Mouse (Mus musculus) thymus, postnatal 0 days (tissue): ENCODE data around the gene Syne4. TPM values are rescaled to one million over a fixed set of nuclear protein-coding genes. Genes with fewer than 3 reads are reported as not detected.

Experiments
- DNase-seq: peaks from one replicate; pipeline ENCODE4 v3.0.0-alpha.2; 2015; ENCODE audit warnings: low spot score
- polyA plus RNA-seq: library from polyadenylated mRNA; unstranded; fragments of >200 nt; fragmentation: Nextera tagmentation; extraction: Ambion mirVana; gene quantifications from 2 replicates; pipeline ENCODE4 v1.2.1, GENCODE M21; 2015

The Syne4 gene
- polyA plus RNA-seq, 1 experiment from 2014 or later: 9.5 TPM

GRCm38 (mm10) chr7:30327140-30327539 lies 12.5 kb downstream of the Syne4 start:
- DNase-seq: no peak

GRCm38 (mm10) chr7:30328379-30328778 lies 13.8 kb downstream of the Syne4 start:
- no peak for DNase-seq

GRCm38 (mm10) chr7:30331887-30332286 lies 17.3 kb downstream of the Syne4 start:
- peak; percentile 84 for DNase-seq

GRCm38 (mm10) chr7:30332622-30333259 lies 18.1 kb downstream of the Syne4 start:
- DNase-seq: no peak

GRCm38 (mm10) chr7:30333436-30333835 lies 18.8 kb downstream of the Syne4 start:
- DNase-seq: peak; percentile 4

- no peak for DNase-seq
Measured at GRCm38 (mm10) chr7:30334563-30334962, 20.0 kb downstream of the Syne4 start.

GRCm38 (mm10) chr7:30335688-30336087 lies 21.1 kb downstream of the Syne4 start:
- no peak for DNase-seq

GRCm38 (mm10) chr7:30336384-30336783 lies 21.8 kb downstream of the Syne4 start:
- DNase-seq: peak; percentile 71

- DNase-seq: no peak
Measured at GRCm38 (mm10) chr7:30339432-30340109, 25.0 kb downstream of the Syne4 start.

- peak; percentile 79 for DNase-seq
Measured at GRCm38 (mm10) chr7:30346635-30347379, 32.2 kb downstream of the Syne4 start.

- DNase-seq: peak; percentile 65
Measured at GRCm38 (mm10) chr7:30347828-30348227, 33.2 kb downstream of the Syne4 start.

GRCm38 (mm10) chr7:30353279-30353822 lies 38.7 kb downstream of the Syne4 start:
- DNase-seq: peak; percentile 44

- DNase-seq: no peak
Measured at GRCm38 (mm10) chr7:30354059-30354458, 39.5 kb downstream of the Syne4 start.

GRCm38 (mm10) chr7:30358378-30359186 lies 44.0 kb downstream of the Syne4 start:
- DNase-seq: no peak

GRCm38 (mm10) chr7:30359276-30359865 lies 44.8 kb downstream of the Syne4 start:
- DNase-seq: no peak

- no peak for DNase-seq
Measured at GRCm38 (mm10) chr7:30360028-30360427, 45.4 kb downstream of the Syne4 start.

GRCm38 (mm10) chr7:30362652-30363343 lies 48.2 kb downstream of the Syne4 start, which contains the start of gene Lrfn3:
Lrfn3 (minus strand) TSS chr7:30362772.
- DNase-seq: peak; percentile 12

- DNase-seq: no peak
Measured at GRCm38 (mm10) chr7:30363344-30363738, 48.7 kb downstream of the Syne4 start.

GRCm38 (mm10) chr7:30367466-30367865 lies 52.9 kb downstream of the Syne4 start:
- DNase-seq: no peak
